Mouse (Mus musculus): ENCODE results near the gene 2610301B20Rik. TPM values are rescaled to one million over a fixed set of nuclear protein-coding genes. Genes with fewer than 3 reads are reported as not detected.

2610301B20Rik gene
- total and polyA plus RNA-seq, 3 experiments: 13.3 to 15.7 TPM; not detected in 1

GRCm38 (mm10) chr4:10932091-10932745 lies 57.9 kb downstream of the 2610301B20Rik start:
- Histone ChIP-seq H3K9me3 (replicated peaks; ENCODE audit: insufficient read depth, low read length) (no peaks in the 10 kb centered on the region), H3K27ac (ENCODE audit: control insufficient read depth, low read depth, low read length) (no peak overlapping the region), H3K27me3 (ENCODE audit: control insufficient read depth in 1 of 2, insufficient read depth in 2 of 2, low read length in 2 of 2) (peaks cover 3 to 4% of the 10 kb centered on the region in 2 experiments; a peak in 3 of 4 replicates), H3K9ac (ENCODE audit: control insufficient read depth, low read depth, low read length, poor library complexity, severe bottlenecking) (no peak overlapping the region), H3K4me3 (ENCODE audit: control insufficient read depth in 1 of 2, insufficient read depth in 1 of 2, low read depth in 2 of 2, low read length in 2 of 2) (no peak overlapping the region), H3K79me2 (ENCODE audit: control insufficient read depth, insufficient read depth, low read length, poor library complexity) (no peaks in the 10 kb centered on the region), H3K36me3 (ENCODE audit: control insufficient read depth in 1 of 2, insufficient read depth in 2 of 2, low read length in 2 of 2) (no peaks in the 10 kb centered on the region), H3K4me1 (ENCODE audit: control insufficient read depth in 1 of 2, insufficient read depth in 2 of 2, low read length in 2 of 2) (no peaks in the 10 kb centered on the region)
- no peak for DNase-seq (ENCODE audit: low read depth, low spot score)
- TF ChIP-seq HCFC1 (IDR thresholded peaks at IDR 0.05; ENCODE audit: low read depth, low read length): no peak

DNA sequence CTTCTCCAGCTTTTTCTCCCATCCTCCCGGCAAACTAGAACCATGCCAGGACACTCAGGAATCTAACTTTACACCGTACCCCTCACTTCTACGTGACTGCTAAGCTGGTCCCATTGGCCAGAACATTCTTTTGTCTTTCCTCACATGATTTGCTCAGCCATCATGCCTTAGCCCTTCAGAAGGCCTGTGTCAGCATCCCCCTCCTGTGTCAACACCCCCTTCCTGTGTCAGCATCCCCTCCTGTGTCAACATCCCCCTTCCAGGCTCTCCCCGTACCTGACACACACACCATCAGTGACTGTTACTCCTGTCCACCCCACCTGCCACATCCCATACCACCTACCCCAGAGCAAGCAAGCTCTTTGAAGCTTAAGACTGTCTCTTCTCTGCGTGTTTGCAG lies 58.5 kb downstream of the 2610301B20Rik start:
- H3K4me3 ChIP-seq (ENCODE audit: control insufficient read depth in 1 of 2, insufficient read depth in 1 of 2, low read depth in 2 of 2, low read length in 2 of 2): no peak overlapping the region
- no peaks in the 10 kb centered on the region for H3K79me2 ChIP-seq (ENCODE audit: control insufficient read depth, insufficient read depth, low read length, poor library complexity)
- H3K9ac ChIP-seq (ENCODE audit: control insufficient read depth, low read depth, low read length, poor library complexity, severe bottlenecking): no peak overlapping the region
- H3K27ac ChIP-seq (ENCODE audit: control insufficient read depth, low read depth, low read length): no peak overlapping the region
- no peaks in the 10 kb centered on the region for H3K36me3 ChIP-seq (ENCODE audit: control insufficient read depth in 1 of 2, insufficient read depth in 2 of 2, low read length in 2 of 2)
- TF ChIP-seq SIN3A (IDR thresholded peaks at IDR 0.05; ENCODE audit: low read length) (no peak), MYB (IDR thresholded peaks at IDR 0.05; ENCODE audit: low read depth, low read length) (no peak), ELF1 (IDR thresholded peaks at IDR 0.05; ENCODE audit: low read depth, low read length) (no peak), MAZ (IDR thresholded peaks at IDR 0.05; ENCODE audit: low read depth, low read length) (no peak), ZMIZ1 (IDR thresholded peaks at IDR 0.05; ENCODE audit: low read depth, low read length) (no peak), USF2 (IDR thresholded peaks at IDR 0.05; ENCODE audit: borderline replicate concordance in 1 of 2, insufficient read depth in 1 of 2, low read depth in 1 of 2, low read length in 2 of 2) (no peak), GABPA (IDR thresholded peaks at IDR 0.05; ENCODE audit: low read depth, low read length) (no peak), MYC (IDR thresholded peaks at IDR 0.05; ENCODE audit: low read depth, low read length) (no peak), TAL1 (IDR thresholded peaks at IDR 0.05; ENCODE audit: low read length) (no peak), POLR2AphosphoS2 (IDR thresholded peaks at IDR 0.05; ENCODE audit: low read length) (no peak), ZC3H11A (IDR thresholded peaks at IDR 0.05; ENCODE audit: low read depth, low read length) (no peak), UBTF (IDR thresholded peaks at IDR 0.05; ENCODE audit: borderline replicate concordance, insufficient read depth, low read depth, low read length) (no peak), CHD1 (IDR thresholded peaks at IDR 0.05; ENCODE audit: low read depth, low read length) (no peak), BHLHE40 (IDR thresholded peaks at IDR 0.05; ENCODE audit: borderline replicate concordance, low read depth, low read length) (no peak), POLR2A (IDR thresholded peaks at IDR 0.05; ENCODE audit: control insufficient read depth in 1 of 2, insufficient read depth in 1 of 2, low read depth in 1 of 2, low read length in 2 of 2, poor library complexity in 1 of 2) (no peak)
- H3K27me3 ChIP-seq (ENCODE audit: control insufficient read depth in 1 of 2, insufficient read depth in 2 of 2, low read length in 2 of 2): peaks cover 3 to 4% of the 10 kb centered on the region in 2 experiments; a peak in 3 of 4 replicates
- no peak for DNase-seq (ENCODE audit: low read depth, low spot score)
- H3K9me3 ChIP-seq (replicated peaks; ENCODE audit: insufficient read depth, low read length): no peaks in the 10 kb centered on the region
- no peaks in the 10 kb centered on the region for H3K4me1 ChIP-seq (ENCODE audit: control insufficient read depth in 1 of 2, insufficient read depth in 2 of 2, low read length in 2 of 2)
